Mouse (Mus musculus) neural tube, embryonic 14.5 days (tissue): ENCODE measurements around the gene Stx11. TPM values are rescaled to one million over a fixed set of nuclear protein-coding genes. Genes with fewer than 3 reads are reported as not detected.

Experiments
- ATAC-seq: fragments of 200-750 bp; cut with Nextera tagmentation; 2 replicates; pipeline ENCODE4 v1.8.0; 2017; ENCODE audit warnings: low read depth, mild to moderate bottlenecking, moderate TSS enrichment, moderate library complexity
- H3K27ac ChIP-seq: fragments of 300-500 bp; sonication (generic); 2 replicates; pipeline ENCODE4 v1.5.1; 2014; ENCODE audit warnings: low read depth, mild to moderate bottlenecking, control low read depth, low read length, moderate library complexity, mixed read lengths
- H3K27me3 ChIP-seq: fragments of 300-500 bp; sonication (generic); 2 replicates; pipeline ENCODE4 v1.6.1; 2014; ENCODE audit warnings: low read length; ENCODE audit not compliant: control insufficient read depth, insufficient read depth
- H3K36me3 ChIP-seq: fragments of 300-500 bp; sonication (generic); 2 replicates; pipeline ENCODE4 v1.6.1; 2014; ENCODE audit warnings: low read length, mixed read lengths; ENCODE audit not compliant: control insufficient read depth, insufficient read depth
- H3K4me1 ChIP-seq: fragments of 300-500 bp; sonication (generic); 2 replicates; pipeline ENCODE4 v1.6.1; 2014; ENCODE audit warnings: low read length; ENCODE audit not compliant: control insufficient read depth, insufficient read depth
- H3K4me2 ChIP-seq: fragments of 300-500 bp; sonication (generic); 2 replicates; pipeline ENCODE4 v1.6.1; 2014; ENCODE audit warnings: mild to moderate bottlenecking, low read depth, low read length, control low read depth
- H3K4me3 ChIP-seq: fragments of 300-500 bp; sonication (generic); 2 replicates; pipeline ENCODE4 v1.5.1; 2014; ENCODE audit warnings: low read depth, low read length, control low read depth, mixed read lengths
- H3K9ac ChIP-seq: fragments of 300-500 bp; sonication (generic); replicated peaks from 2 replicates; pipeline ENCODE4 v1.6.1; 2014; ENCODE audit warnings: low read depth, mild to moderate bottlenecking, control low read depth, low read length, mixed read lengths
- H3K9me3 ChIP-seq: fragments of 300-500 bp; sonication (generic); 2 replicates; pipeline ENCODE4 v1.6.1; 2016; ENCODE audit warnings: low read length; ENCODE audit not compliant: control insufficient read depth
- WGBS: fragments of 180-500 bp; shearing (Covaris S2); extraction: QIAGEN DNeasy Blood & Tissue Kit; methylation state at CpG from one replicate; pipeline ENCODE4 v1.1.7; 2014; 5-methylcytosine and 5-hydroxymethylcytosine counted together
- polyA plus RNA-seq: library from polyadenylated mRNA; unstranded; fragments of >200 nt; fragmentation: Nextera tagmentation; extraction: Ambion mirVana; gene quantifications from 2 replicates; pipeline ENCODE4 v1.2.1, GENCODE M21; 2014

The Stx11 gene
- polyA plus RNA-seq, 1 experiment from 2014 or later = 0.66 TPM

GRCm38 (mm10) chr10:12911451-12911850, 52.6 kb downstream of the Stx11 start:
- 82% methylated on average over 13 of the region's 13 CpGs for WGBS
- ATAC-seq = no peak
- H3K4me2 ChIP-seq = no peak overlapping the region

GRCm38 (mm10) chr10:12909891-12910290, 54.2 kb downstream of the Stx11 start:
- no peak overlapping the region for H3K9ac ChIP-seq

More at GRCm38 (mm10) chr10:12911451-12911850, 52.6 kb downstream of the Stx11 start:
- Histone ChIP-seq H3K9ac (no peak overlapping the region), H3K27ac (no peak overlapping the region), H3K4me1 (no peaks in the 10 kb centered on the region), H3K9me3 (no peaks in the 10 kb centered on the region), H3K27me3 (no peaks in the 10 kb centered on the region), H3K4me3 (no peak overlapping the region), H3K36me3 (no peaks in the 10 kb centered on the region)

DNA sequence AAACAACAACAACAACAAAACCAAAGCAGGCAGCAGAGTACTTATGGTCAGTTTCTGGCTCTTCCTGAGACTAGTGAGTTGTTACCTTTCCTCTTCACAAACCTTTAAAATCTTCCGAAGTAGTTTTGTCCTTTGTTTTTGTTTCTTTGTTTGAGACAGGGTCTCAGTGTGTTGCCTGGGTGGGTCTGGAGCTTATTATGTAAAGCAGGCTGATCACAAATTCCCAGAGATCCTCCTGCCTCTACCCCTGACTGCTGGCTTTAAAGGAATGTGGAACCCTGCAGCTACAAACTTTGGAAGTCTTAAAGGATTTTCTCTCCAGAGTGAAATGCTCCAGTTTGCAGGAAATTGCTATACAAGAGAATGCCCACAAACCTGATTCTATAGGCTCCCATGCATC, 54.9 kb downstream of the Stx11 start:
- no peaks in the 10 kb centered on the region for H3K4me1 ChIP-seq
- H3K27ac ChIP-seq = no peak overlapping the region
- 45% methylated on average over 1 of the region's 1 CpGs for WGBS
- no peaks in the 10 kb centered on the region for H3K27me3 ChIP-seq
- H3K4me2 ChIP-seq = no peak overlapping the region
- no peaks in the 10 kb centered on the region for H3K9me3 ChIP-seq
- H3K36me3 ChIP-seq = no peaks in the 10 kb centered on the region
- H3K9ac ChIP-seq = no peak overlapping the region
- no peak overlapping the region for H3K4me3 ChIP-seq
- ATAC-seq = no peak

More at GRCm38 (mm10) chr10:12909891-12910290, 54.2 kb downstream of the Stx11 start:
- Histone ChIP-seq H3K4me3 (no peak overlapping the region), H3K4me1 (no peaks in the 10 kb centered on the region), H3K9me3 (no peaks in the 10 kb centered on the region), H3K36me3 (no peaks in the 10 kb centered on the region), H3K4me2 (no peak overlapping the region), H3K27ac (no peak overlapping the region), H3K27me3 (no peaks in the 10 kb centered on the region)
- WGBS = 91% methylated on average over 2 of the region's 2 CpGs
- ATAC-seq = no peak

DNA sequence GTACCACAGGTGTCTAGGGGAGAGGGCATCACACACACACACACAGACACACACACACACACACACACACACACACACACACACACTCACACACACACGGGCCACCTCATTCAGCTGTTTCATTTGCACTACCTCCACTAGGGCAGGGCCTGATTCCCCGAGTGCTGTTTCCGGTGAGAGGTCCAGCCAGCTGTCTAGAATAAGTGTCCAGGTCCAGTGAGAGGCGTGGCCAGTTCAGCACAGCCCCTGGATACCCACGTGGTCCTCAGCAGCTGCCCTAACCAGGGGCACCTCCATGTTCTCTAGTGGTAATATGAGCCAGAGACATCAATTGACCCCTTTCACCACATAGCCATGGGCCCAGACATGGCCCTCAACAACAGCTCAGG, 60.0 kb downstream of the Stx11 start:
- Histone ChIP-seq H3K27me3 (no peaks in the 10 kb centered on the region), H3K9ac (no peak overlapping the region), H3K4me3 (no peak overlapping the region), H3K36me3 (no peaks in the 10 kb centered on the region), H3K4me2 (no peak overlapping the region), H3K27ac (no peak overlapping the region), H3K4me1 (no peaks in the 10 kb centered on the region), H3K9me3 (no peaks in the 10 kb centered on the region)
- WGBS = 81% methylated on average over 5 of the region's 5 CpGs
- ATAC-seq = no peak

GRCm38 (mm10) chr10:12903440-12904139, 60.5 kb downstream of the Stx11 start:
- Histone ChIP-seq H3K27ac (no peak overlapping the region), H3K36me3 (no peaks in the 10 kb centered on the region), H3K27me3 (no peaks in the 10 kb centered on the region), H3K4me2 (no peak overlapping the region), H3K4me3 (no peak overlapping the region), H3K9ac (no peak overlapping the region), H3K9me3 (no peaks in the 10 kb centered on the region), H3K4me1 (no peaks in the 10 kb centered on the region)
- 89% methylated on average over 5 of the region's 5 CpGs for WGBS
- ATAC-seq = no peak

GRCm38 (mm10) chr10:12899901-12900300, 64.2 kb downstream of the Stx11 start:
- no peak overlapping the region for H3K27ac ChIP-seq
- H3K9ac ChIP-seq = no peak overlapping the region
- no peak for ATAC-seq
- no peaks in the 10 kb centered on the region for H3K9me3 ChIP-seq
- H3K36me3 ChIP-seq = no peaks in the 10 kb centered on the region
- no peaks in the 10 kb centered on the region for H3K4me1 ChIP-seq
- 95% methylated on average over 5 of the region's 5 CpGs for WGBS
- no peak overlapping the region for H3K4me3 ChIP-seq
- no peaks in the 10 kb centered on the region for H3K27me3 ChIP-seq
- no peak overlapping the region for H3K4me2 ChIP-seq

- 98% methylated on average over 3 of the region's 3 CpGs for WGBS
These were observed 70.8 kb downstream of the Stx11 start for GRCm38 (mm10) chr10:12893339-12893738.

GRCm38 (mm10) chr10:12888373-12888772, 75.7 kb downstream of the Stx11 start:
- Histone ChIP-seq H3K27ac (no peak overlapping the region), H3K9me3 (no peaks in the 10 kb centered on the region), H3K27me3 (no peaks in the 10 kb centered on the region), H3K36me3 (no peaks in the 10 kb centered on the region), H3K4me3 (no peak overlapping the region), H3K4me2 (no peak overlapping the region), H3K4me1 (no peaks in the 10 kb centered on the region), H3K9ac (no peak overlapping the region)
- 88% methylated on average over 13 of the region's 13 CpGs for WGBS
- ATAC-seq = no peak

More at GRCm38 (mm10) chr10:12893339-12893738, 70.8 kb downstream of the Stx11 start:
- ATAC-seq = no peak
- H3K4me1 ChIP-seq = no peaks in the 10 kb centered on the region
- no peaks in the 10 kb centered on the region for H3K36me3 ChIP-seq
- no peak overlapping the region for H3K9ac ChIP-seq
- no peak overlapping the region for H3K27ac ChIP-seq
- no peak overlapping the region for H3K4me2 ChIP-seq
- no peak overlapping the region for H3K4me3 ChIP-seq
- no peaks in the 10 kb centered on the region for H3K27me3 ChIP-seq
- no peaks in the 10 kb centered on the region for H3K9me3 ChIP-seq
